ENCODE assay signal across 8 mouse cellular contexts in genomic region chr3:102734313-102735030, GRCm38 (mm10). TPM values are rescaled to one million over a fixed set of nuclear protein-coding genes. Genes with fewer than 3 reads are reported as not detected.
DNase-seq lines count a peak whose midpoint lies in the region; ATAC-seq and TF ChIP-seq lines count a peak whose summit lies in the region.

Gene Tspan2, plus strand, starts transcription at chr3:102734529.

- TF ChIP-seq RAD21 in CH12.LX (IDR thresholded peaks at IDR 0.05; ENCODE audit: low read depth, low read length), result no peak

- H3K79me2 ChIP-seq in CH12.LX (replicated peaks; ENCODE audit: control insufficient read depth, extremely low read depth, insufficient read depth, poor library complexity, severe bottlenecking), result no peaks in the 10 kb centered on the region

- peak within 1 kb of the TSS; percentile 54 to 66 (median 59) for H3K4me3 ChIP-seq in CH12.LX (replicated peaks in 1 of 3; ENCODE audit: low read depth in 2 of 3, low read length in 2 of 3, poor library complexity in 1 of 3)
- peak within 1 kb of the TSS; percentile 70 for H3K4me3 ChIP-seq in forebrain, embryonic 12.5 days (replicated peaks)
- peak within 1 kb of the TSS; percentile 87 for H3K4me3 ChIP-seq in lung, adult 2 months (replicated peaks; ENCODE audit: extremely low read depth, low read depth, low read length)
- peak within 1 kb of the TSS; percentile 54 for H3K4me3 ChIP-seq in neural tube, embryonic 14.5 days (ENCODE audit: low read depth, low read length)
- peak within 1 kb of the TSS; percentile 73 for H3K4me3 ChIP-seq in thymus, adult 2 months (ENCODE audit: control insufficient read depth, insufficient read depth, low read length)

- TF ChIP-seq POLR2A in CH12.LX (IDR thresholded peaks at IDR 0.05; ENCODE audit: low read depth, low read length), result no peak
- TF ChIP-seq POLR2A in brain, embryonic 14.5 days (IDR thresholded peaks at IDR 0.05; ENCODE audit: borderline replicate concordance, extremely low read depth, insufficient read depth, insufficient read length, poor library complexity, severe bottlenecking), result 0 out of 2 replicates have a peak, but pooled peaks have one; percentile 37
- TF ChIP-seq POLR2A in lung, adult 2 months (IDR thresholded peaks at IDR 0.05; ENCODE audit: borderline replicate concordance, extremely low read depth, low read depth, low read length), result peak; percentile 67; the same call in 1 of the 2 replicates
- TF ChIP-seq POLR2A in thymus, adult 2 months (IDR thresholded peaks at IDR 0.05; ENCODE audit: control insufficient read depth, extremely low read depth, insufficient read depth, low read length, poor library complexity), result no peak

- no peak for TF ChIP-seq CTCF in CH12.LX (conservative IDR thresholded peaks at IDR 0.05 in 1 of 2, IDR thresholded peaks at IDR 0.05 in 1 of 2; ENCODE audit: low read depth in 2 of 2, low read length in 2 of 2)
- TF ChIP-seq CTCF in brain, embryonic 14.5 days (IDR thresholded peaks at IDR 0.05; ENCODE audit: borderline replicate concordance, extremely low read depth, insufficient read depth, insufficient read length), result no peak
- no peak for TF ChIP-seq CTCF in lung, adult 2 months (IDR thresholded peaks at IDR 0.05; ENCODE audit: insufficient read depth, low read length)
- no peak for TF ChIP-seq CTCF in thymus, adult 2 months (IDR thresholded peaks at IDR 0.05; ENCODE audit: borderline replicate concordance, control insufficient read depth, extremely low read depth, insufficient read depth, low read length, poor library complexity)

- H3K36me3 ChIP-seq in CH12.LX (replicated peaks in 1 of 2; ENCODE audit: control insufficient read depth in 1 of 2, insufficient read depth in 1 of 2, low read length in 1 of 2), result no peaks in the 10 kb centered on the region
- H3K36me3 ChIP-seq in forebrain, embryonic 12.5 days (replicated peaks), result no peaks in the 10 kb centered on the region
- H3K36me3 ChIP-seq in neural tube, embryonic 14.5 days (ENCODE audit: control insufficient read depth, insufficient read depth, low read length), result no peaks in the 10 kb centered on the region
- H3K36me3 ChIP-seq in thymus, adult 2 months (ENCODE audit: control insufficient read depth, insufficient read depth, low read length), result no peaks in the 10 kb centered on the region

- H3K27ac ChIP-seq in CH12.LX (ENCODE audit: insufficient read depth, low read depth), result no peak within 1 kb of the TSS
- no peak within 1 kb of the TSS for H3K27ac ChIP-seq in forebrain, embryonic 12.5 days
- peak within 1 kb of the TSS; percentile 58 for H3K27ac ChIP-seq in neural tube, embryonic 14.5 days (ENCODE audit: low read depth, low read length)
- no peak within 1 kb of the TSS for H3K27ac ChIP-seq in thymus, adult 2 months (ENCODE audit: control insufficient read depth, insufficient read depth, low read length)

- dilution Hi-C loops in CH12.LX (cut with MboI; ENCODE audit: extremely low pct_ligation_motif_present, extremely low pct_unique_long_range_greater_than_20kb, low sequenced_read_pairs), result no loop called here

- in situ Hi-C loops in CH12.LX (cut with MboI; ENCODE audit: low pct_ligation_motif_present, low pct_unique_long_range_greater_than_20kb, low sequenced_read_pairs), result no loop called here

- under 1% methylated on average over 51 of the region's 54 CpGs for WGBS in forebrain, embryonic 12.5 days
- WGBS in lung, adult 2 months, result 2% methylated on average over 49 of the region's 54 CpGs
- whole genome bisulfite sequencing in neural tube, embryonic 14.5 days, result under 1% methylated on average over 49 of the region's 54 CpGs
- 6% methylated on average over 54 of the region's 54 CpGs for WGBS in thymus, adult 2 months

- H3K27me3 ChIP-seq in CH12.LX (replicated peaks), result no peaks in the 10 kb centered on the region
- peaks cover 16% of the 10 kb centered on the region; the same call in 1 of the 2 replicates for H3K27me3 ChIP-seq in forebrain, embryonic 12.5 days
- no peaks in the 10 kb centered on the region for H3K27me3 ChIP-seq in neural tube, embryonic 14.5 days (ENCODE audit: control insufficient read depth, insufficient read depth, low read length)
- H3K27me3 ChIP-seq in thymus, adult 2 months (ENCODE audit: control insufficient read depth, insufficient read depth, low read length), result no peaks in the 10 kb centered on the region

- peaks cover 10 to 62% of the 10 kb centered on the region in 2 experiments for H3K4me1 ChIP-seq in CH12.LX (ENCODE audit: control insufficient read depth in 1 of 2, insufficient read depth in 2 of 2)
- peaks cover 15% of the 10 kb centered on the region for H3K4me1 ChIP-seq in forebrain, embryonic 12.5 days
- peaks cover 25% of the 10 kb centered on the region for H3K4me1 ChIP-seq in lung, adult 2 months (ENCODE audit: control insufficient read depth, insufficient read depth, low read length)
- peaks cover 7% of the 10 kb centered on the region; the same call in 1 of the 2 replicates for H3K4me1 ChIP-seq in neural tube, embryonic 14.5 days (ENCODE audit: control insufficient read depth, insufficient read depth, low read length)
- H3K4me1 ChIP-seq in thymus, adult 2 months (replicated peaks; ENCODE audit: control insufficient read depth, insufficient read depth, low read length), result peaks cover 50% of the 10 kb centered on the region

- TF ChIP-seq EP300 in CH12.LX (IDR thresholded peaks at IDR 0.05; ENCODE audit: low read length), result no peak

- intact Hi-C loops in heart, postnatal 10 days (cut with DNase I), result loop anchor here (2.0 to 10.0 kb wide), 2 partner anchors 22 to 260 kb away; partner anchors contain the start of gene Sike1

- H3K4me2 ChIP-seq in CH12.LX (ENCODE audit: insufficient read depth, low read depth, poor library complexity, severe bottlenecking), result peak within 1 kb of the TSS; percentile 92
- peak within 1 kb of the TSS; percentile 85 for H3K4me2 ChIP-seq in forebrain, embryonic 12.5 days
- peak within 1 kb of the TSS; percentile 81 for H3K4me2 ChIP-seq in neural tube, embryonic 14.5 days (ENCODE audit: low read depth, low read length)

- H3K9me3 ChIP-seq in CH12.LX (replicated peaks; ENCODE audit: low read length), result no peaks in the 10 kb centered on the region
- no peaks in the 10 kb centered on the region for H3K9me3 ChIP-seq in forebrain, embryonic 12.5 days
- no peaks in the 10 kb centered on the region for H3K9me3 ChIP-seq in neural tube, embryonic 14.5 days (ENCODE audit: control insufficient read depth, low read length)

- peak; percentile 79 for ATAC-seq in forebrain, embryonic 12.5 days (ENCODE audit: low FRiP score)
- ATAC-seq in neural tube, embryonic 14.5 days (ENCODE audit: low read depth), result peak; percentile 82

- DNase-seq in CH12.LX (ENCODE audit: extremely low read depth), result no peak
- peak; percentile 55 for DNase-seq in brain, embryonic 14.5 days (ENCODE audit: low read depth)
- peak; percentile 76 to 78 for DNase-seq in heart, postnatal 10 days
- DNase-seq in kidney, postnatal 36 days, result peak; percentile 31 to 73
- DNase-seq in lung, adult 2 months, result peak; percentile 82
- peak; percentile 76 for DNase-seq in thymus, adult 2 months

- peak within 1 kb of the TSS; percentile 30; the same call in 1 of the 2 replicates for H3K9ac ChIP-seq in CH12.LX (ENCODE audit: insufficient read depth, low read depth)
- peak within 1 kb of the TSS; percentile 76 for H3K9ac ChIP-seq in forebrain, embryonic 12.5 days
- peak within 1 kb of the TSS; percentile 79 for H3K9ac ChIP-seq in neural tube, embryonic 14.5 days (replicated peaks; ENCODE audit: low read depth, low read length)

TF ChIP-seq in CH12.LX, 34 proteins besides CTCF, POLR2A, EP300 and RAD21:
- TF ChIP-seq NRF1 (IDR thresholded peaks at IDR 0.05; ENCODE audit: low read depth, low read length) (no peak), ZC3H11A (IDR thresholded peaks at IDR 0.05; ENCODE audit: low read depth, low read length) (no peak), MAX (IDR thresholded peaks at IDR 0.05; ENCODE audit: low read length) (no peak), GABPA (IDR thresholded peaks at IDR 0.05; ENCODE audit: insufficient replicate concordance, low read depth, low read length) (no peak), CHD1 (IDR thresholded peaks at IDR 0.05; ENCODE audit: low read depth, low read length) (no peak), ETS1 (conservative IDR thresholded peaks at IDR 0.05; ENCODE audit: low read depth, low read length) (no peak), ZMIZ1 (IDR thresholded peaks at IDR 0.05; ENCODE audit: low read depth, low read length) (no peak), POLR2AphosphoS2 (IDR thresholded peaks at IDR 0.05; ENCODE audit: low read depth, low read length) (no peak), CHD2 (IDR thresholded peaks at IDR 0.05; ENCODE audit: low read length) (no peak), JUND (conservative IDR thresholded peaks at IDR 0.05; ENCODE audit: low read depth, low read length) (no peak)
TF ChIP-seq in CH12.LX: peak in this region for 0.

RNA-seq across cellular contexts. Expression of gene Tspan2, which starts in this region (rescaled TPM):
- 1.4 and 1.5 TPM in 2 replicates for total RNA-seq in CH12.LX (2012; rRNA removed)
- 2.8 and 3.0 TPM in 2 replicates for total RNA-seq in CH12.LX (2014; rRNA removed)
- polyA plus RNA-seq in CH12.LX (2012; ENCODE audit: insufficient read length, low read depth), result 4.5 and 6.0 TPM in 2 replicates
- 6.4 and 8.1 TPM in 2 replicates for polyA plus RNA-seq in brain, embryonic 14.5 days (2012; rRNA removed)
- 6.0 and 7.7 TPM in 2 replicates for polyA plus RNA-seq in forebrain, embryonic 12.5 days (2016; fragmentation: Nextera tagmentation; extraction: Ambion mirVana)
- total RNA-seq in heart, postnatal 10 days (2021), result 10 to 100 TPM; 30.9 to 31.9 TPM
- 20.0 and 34.7 TPM in 2 replicates for polyA plus RNA-seq in lung, adult 2 months (2012; rRNA removed)
- polyA plus RNA-seq in neural tube, embryonic 14.5 days (2014; fragmentation: Nextera tagmentation; extraction: Ambion mirVana), result 15.6 and 16.8 TPM in 2 replicates
- polyA plus RNA-seq in thymus, adult 2 months (2012; rRNA removed), result 6.1 and 7.5 TPM in 2 replicates

Comparison
In these comparisons a context has a peak if more than half of its experiments do, and no peak if none do; other contexts are left out.
1. RNA of gene Tspan2 (total RNA-seq): 30.9 to 31.9 TPM in heart, postnatal 10 days; 1.4 to 3.0 TPM in CH12.LX; every median in the first group is over 4 times any median in the second.
2. POLR2A ChIP-seq: peak in brain, embryonic 14.5 days (single experiment) and lung, adult 2 months (single experiment); none in CH12.LX (single experiment) and thymus, adult 2 months (single experiment).
3. Peak in every context shown above with its lines, with median percentiles within 50 percentile points of each other: H3K4me2 ChIP-seq, H3K4me3 ChIP-seq and H3K9ac ChIP-seq.